Mouse (Mus musculus) stomach, postnatal 0 days (tissue): Measurements from ENCODE around the gene Atp8a2.

Source experiments
- CTCF ChIP-seq: IDR thresholded peaks from 2 replicates; pipeline ENCODE4 v1.5.1; 2016; ENCODE audit warnings: antibody characterized with exemption, low read depth, mild to moderate bottlenecking, moderate library complexity
- EP300 ChIP-seq: optimal IDR thresholded peaks from 2 replicates; pipeline ENCODE3; 2016; ENCODE audit warnings: antibody characterized with exemption

DNA sequence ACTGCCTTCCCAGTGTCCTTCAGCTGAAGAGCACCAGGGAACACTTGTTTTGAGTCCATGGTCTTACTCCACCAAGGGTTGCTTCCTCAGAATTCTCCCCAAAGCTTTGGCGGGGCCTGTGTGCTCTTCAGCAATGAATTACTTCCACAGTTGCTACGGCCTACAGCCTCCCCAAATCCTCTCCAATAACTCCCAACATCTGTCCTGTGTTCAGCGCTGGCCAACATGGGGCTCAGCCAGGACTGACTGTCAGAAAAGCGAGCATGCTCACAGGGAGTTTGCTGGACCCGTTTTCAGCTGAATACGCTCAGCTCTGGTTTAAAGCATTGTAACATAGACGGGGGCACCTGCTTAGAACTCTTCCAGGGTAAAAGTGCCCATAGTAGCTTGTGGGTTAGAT lies 489.0 kb downstream of the Atp8a2 start:
- TF ChIP-seq CTCF, result no peak
- TF ChIP-seq EP300, result no peak
